Mouse (Mus musculus) cerebellum, adult 18-20 months (tissue): ENCODE data around the gene Smim4.

Source experiments
- DNase-seq, 2 experiments: peaks; one replicate each; pipeline ENCODE4 v3.0.0; 2021

Smim4 gene

GRCm38 (mm10) chr14:31128826-31129219 lies at the start of gene Smim4:
TSS of gene Smim4 (minus strand) at chr14:31128956.
- peak; percentile 95 to 98 for DNase-seq

- DNase-seq = no peak
Observed at GRCm38 (mm10) chr14:31177715-31178114, 49.0 kb upstream of the Smim4 start.

GRCm38 (mm10) chr14:31177287-31177686 lies 48.5 kb upstream of the Smim4 start:
- DNase-seq = no peak

- DNase-seq = no peak
Observed at GRCm38 (mm10) chr14:31173537-31173936, 44.8 kb upstream of the Smim4 start.

GRCm38 (mm10) chr14:31172781-31173455 lies 44.2 kb upstream of the Smim4 start:
- peak; percentile 68 to 69 for DNase-seq

- DNase-seq = no peak
Observed at GRCm38 (mm10) chr14:31171821-31172220, 43.1 kb upstream of the Smim4 start.

DNA sequence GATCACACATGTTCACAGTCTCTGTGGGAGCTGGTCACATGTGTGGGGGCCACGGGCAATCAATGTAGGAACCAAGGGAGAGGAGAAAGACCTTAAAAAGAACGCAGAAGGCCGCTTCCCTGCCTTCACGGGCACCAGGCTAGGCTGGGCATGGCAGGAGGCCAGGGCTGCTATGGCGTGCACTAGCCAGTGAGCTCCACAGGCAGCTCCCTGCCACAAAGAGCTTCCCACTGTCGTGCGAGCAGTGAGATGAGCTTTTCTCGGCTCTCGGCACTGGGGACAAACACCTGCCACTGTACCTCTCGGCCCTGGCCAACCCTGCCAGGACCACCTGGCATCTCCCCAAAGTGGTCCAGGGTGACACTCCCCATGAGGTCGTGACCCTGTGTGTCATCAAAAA lies 42.6 kb upstream of the Smim4 start:
- DNase-seq = peak; percentile 75 to 77

- no peak for DNase-seq
Observed at GRCm38 (mm10) chr14:31170963-31171362, 42.2 kb upstream of the Smim4 start.

DNA sequence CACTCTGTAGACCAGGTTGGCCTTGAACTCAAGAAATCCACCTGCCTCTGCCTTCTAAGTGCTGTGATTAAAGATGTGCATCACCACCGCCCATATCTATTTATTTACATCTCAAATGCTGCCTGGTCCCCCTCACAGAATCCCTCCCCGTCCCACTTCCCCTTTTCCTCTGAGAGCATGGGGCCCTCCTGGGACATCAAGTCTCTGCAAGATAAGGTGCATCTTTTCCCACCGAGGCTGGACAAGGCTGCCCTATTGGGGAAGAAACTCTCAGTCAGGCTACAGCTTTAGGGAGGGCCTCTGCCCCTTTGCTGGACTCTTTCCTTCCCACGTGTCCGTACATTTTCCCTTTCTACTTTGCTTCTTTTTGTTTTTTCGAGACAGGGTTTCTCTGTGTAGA lies 40.8 kb upstream of the Smim4 start:
- no peak for DNase-seq

- DNase-seq = no peak
Observed at GRCm38 (mm10) chr14:31168425-31168824, 39.7 kb upstream of the Smim4 start, which contains the start of gene Stab1. TSS of gene Stab1 (minus strand) at chr14:31168641.

GRCm38 (mm10) chr14:31166827-31167226 lies 38.1 kb upstream of the Smim4 start:
- DNase-seq = peak in 1 of 2 experiments; percentile 32

GRCm38 (mm10) chr14:31165991-31166630 lies 37.4 kb upstream of the Smim4 start:
- peak in 1 of 2 experiments; percentile 28 for DNase-seq

DNA sequence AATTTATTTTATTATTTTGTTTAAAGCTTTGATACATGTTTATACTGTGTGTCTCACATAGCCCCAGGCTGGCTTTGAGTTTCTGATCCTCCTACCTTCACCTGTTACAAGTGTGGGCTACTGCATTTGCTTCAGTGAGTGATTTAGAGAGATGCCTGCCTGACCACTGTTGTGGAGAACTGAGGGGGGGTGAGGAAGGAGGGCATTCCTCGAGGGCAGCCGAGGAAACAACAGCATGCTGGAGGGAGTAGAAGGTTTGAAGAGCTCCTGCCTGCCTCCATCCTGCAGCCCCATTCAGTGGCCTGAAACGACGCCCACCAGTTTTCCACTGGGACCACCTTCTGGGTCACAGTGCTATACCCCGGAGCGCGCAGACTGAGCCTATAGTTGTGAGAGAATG lies 36.7 kb upstream of the Smim4 start:
- no peak for DNase-seq

DNA sequence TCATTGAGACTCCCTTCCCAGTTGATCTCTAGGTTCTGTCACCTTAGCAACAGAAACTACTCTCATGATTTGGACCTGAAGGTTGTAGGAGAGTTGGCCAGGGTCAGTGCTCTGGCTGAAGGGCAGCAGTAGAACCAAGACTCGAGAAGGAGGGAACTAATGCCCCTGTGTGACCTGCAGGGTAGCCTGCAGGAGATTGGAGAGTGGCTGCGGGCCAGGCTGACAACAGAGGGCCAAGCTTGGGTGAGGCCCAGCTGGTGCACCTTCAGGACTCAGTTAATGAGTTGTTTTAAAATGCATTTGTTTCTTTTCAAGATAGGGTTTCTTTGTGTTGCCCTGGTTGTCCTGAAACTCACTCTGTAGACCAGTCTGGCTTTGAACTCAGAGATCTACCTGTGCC lies 36.3 kb upstream of the Smim4 start:
- peak; percentile 50 to 53 for DNase-seq

GRCm38 (mm10) chr14:31164067-31164466 lies 35.3 kb upstream of the Smim4 start:
- DNase-seq = peak; percentile 73 to 83

DNA sequence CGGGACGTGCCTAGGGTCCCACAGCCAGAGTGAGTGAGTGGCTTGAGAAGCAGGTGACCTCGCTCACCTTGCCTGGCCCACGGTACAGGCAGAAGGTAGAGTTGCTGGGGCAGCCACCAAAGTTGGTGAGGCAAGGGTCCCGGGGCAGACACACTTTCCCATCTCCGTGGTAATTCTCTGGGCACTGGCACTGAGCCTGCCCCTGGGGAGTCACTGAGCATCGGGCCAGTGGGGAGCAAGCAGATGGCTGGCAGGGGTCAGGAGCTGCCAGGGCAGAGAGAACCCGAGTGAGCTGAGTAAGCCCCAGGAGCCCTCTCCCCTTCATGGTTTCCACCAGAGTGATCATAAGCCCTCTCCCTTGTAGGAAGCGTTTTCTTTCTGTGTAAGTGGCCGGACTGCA lies 32.9 kb upstream of the Smim4 start:
- DNase-seq = peak in 1 of 2 experiments; percentile 45

DNA sequence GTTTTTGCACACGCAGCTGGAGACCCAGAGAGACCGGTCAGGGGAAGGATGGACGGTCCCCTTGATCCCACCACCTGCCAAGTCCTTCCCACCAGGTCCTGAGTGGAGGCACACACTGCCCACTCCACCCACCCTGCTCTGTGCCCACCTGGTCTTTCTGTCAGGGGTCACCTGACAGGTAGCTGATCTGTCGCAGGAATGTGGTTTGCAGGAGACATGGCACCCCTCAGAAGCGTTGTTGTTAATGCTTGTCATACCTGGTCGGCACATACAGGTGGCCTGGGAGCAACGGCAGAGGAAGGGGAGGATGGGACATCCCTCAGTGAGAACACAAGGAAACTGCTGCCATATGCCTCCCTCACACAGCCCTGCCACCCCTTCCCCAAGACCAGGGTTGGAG lies 32.4 kb upstream of the Smim4 start:
- no peak for DNase-seq

- no peak for DNase-seq
Observed at GRCm38 (mm10) chr14:31160196-31161150, 31.7 kb upstream of the Smim4 start.

GRCm38 (mm10) chr14:31145694-31146093 lies 16.9 kb upstream of the Smim4 start:
- no peak for DNase-seq

- peak in 1 of 2 experiments; percentile 1 for DNase-seq
Observed at GRCm38 (mm10) chr14:31141011-31141410, 12.3 kb upstream of the Smim4 start.

DNA sequence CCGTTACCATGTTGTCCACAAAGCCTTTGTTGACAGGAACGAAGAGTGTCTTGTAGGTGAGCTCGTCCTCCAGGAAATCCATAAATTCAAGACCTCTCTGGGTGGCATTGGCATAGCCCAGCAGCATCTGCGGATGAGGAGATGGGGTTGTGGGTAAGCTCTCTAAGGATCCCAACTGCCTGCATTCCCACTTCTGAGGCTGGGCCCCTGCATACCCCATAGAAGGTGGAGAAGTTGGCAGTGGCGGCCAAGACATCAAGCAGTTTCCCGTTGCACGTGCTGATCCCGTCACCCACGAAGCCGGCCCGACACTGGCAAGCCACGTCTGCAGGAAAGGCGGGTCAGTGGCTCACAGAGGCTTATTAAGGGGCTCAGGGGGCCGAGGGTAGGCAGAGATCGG lies 11.4 kb upstream of the Smim4 start:
- no peak for DNase-seq

DNA sequence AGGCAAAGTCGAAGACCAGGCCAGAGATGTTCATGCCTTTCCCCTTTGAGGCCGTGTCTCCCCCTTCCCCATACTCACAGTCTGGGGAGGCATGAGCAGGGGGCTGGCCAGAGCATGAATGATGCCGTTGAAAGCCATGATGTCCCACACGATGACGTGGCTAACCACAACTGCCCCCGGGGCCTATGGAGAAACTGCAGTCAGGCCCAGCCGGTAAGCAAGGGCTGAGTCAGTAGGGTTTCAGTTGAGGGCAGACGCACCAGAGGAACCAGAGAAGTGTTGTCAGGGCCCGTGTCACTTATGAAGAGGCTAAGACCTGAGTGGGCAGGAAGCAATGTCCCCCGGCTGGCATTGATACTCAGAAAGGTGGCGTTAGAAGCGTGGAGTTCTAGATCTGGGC lies 10.9 kb upstream of the Smim4 start:
- DNase-seq = peak in 1 of 2 experiments; percentile 4

GRCm38 (mm10) chr14:31138897-31139429 lies 10.2 kb upstream of the Smim4 start:
- peak in 1 of 2 experiments; percentile 1 for DNase-seq
